Mouse (Mus musculus) brain, embryonic 14.5 days (tissue): Measurements from ENCODE around the gene Eif4b.

Source experiments
- CTCF ChIP-seq: fragments of 200-500 bp; IDR thresholded peaks from 2 replicates; pipeline ENCODE4 v1.5.1; 2012; ENCODE audit warnings: inconsistent platforms, mild to moderate bottlenecking, moderate library complexity, borderline replicate concordance; ENCODE audit not compliant: insufficient read depth, insufficient read length; ENCODE audit errors: extremely low read depth
- POLR2A ChIP-seq: fragments of 200-500 bp; IDR thresholded peaks from 2 replicates; pipeline ENCODE4 v1.6.1; 2012; ENCODE audit warnings: mild to moderate bottlenecking, inconsistent platforms, borderline replicate concordance; ENCODE audit not compliant: poor library complexity, insufficient read depth, insufficient read length, severe bottlenecking; ENCODE audit errors: extremely low read depth

- TF ChIP-seq POLR2A (no peak), CTCF (no peak)
Measured at GRCm38 (mm10) chr15:102091688-102092087, 18.1 kb downstream of the Eif4b start.
